Mouse (Mus musculus): ENCODE results near the gene Tcf7l1.

Tcf7l1 gene

DNA sequence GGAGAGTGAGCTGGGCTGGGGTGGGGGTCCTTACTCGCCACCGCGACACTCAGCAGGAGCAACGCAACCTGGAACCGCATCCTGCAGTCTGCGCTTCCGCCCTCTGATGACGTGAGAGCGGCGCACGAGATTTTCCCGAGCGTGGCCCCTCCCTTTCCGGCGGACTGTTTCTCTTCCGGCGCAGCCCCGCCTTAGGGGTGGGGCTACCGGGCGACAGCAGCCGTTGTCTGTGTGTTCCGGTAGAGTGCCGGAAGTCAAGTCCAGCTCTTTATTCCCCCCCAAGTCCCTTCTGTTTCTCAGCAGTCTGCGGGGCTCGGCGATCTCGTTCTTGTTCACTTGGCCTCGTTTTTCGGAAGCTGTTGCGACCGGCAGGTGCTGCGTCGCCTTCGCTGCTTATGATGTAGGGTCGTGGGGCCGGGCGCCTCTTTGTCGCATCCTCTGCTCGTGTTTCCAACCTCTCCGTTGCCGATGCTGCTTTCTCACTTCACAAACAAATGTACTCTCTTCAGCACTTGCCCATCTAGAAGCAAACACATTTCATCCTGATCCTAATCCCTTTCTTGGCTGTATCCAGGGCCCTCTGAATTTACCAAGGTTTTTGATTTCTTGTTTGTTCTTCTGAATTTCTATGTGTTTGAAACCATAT, 172.3 kb downstream of the Tcf7l1 start, which contains the start of gene Tgoln1:
Gene Tgoln1 (minus strand): TSS at position 358 of the 646 bp plus-strand sequence.
- DNase-seq: peak; percentile 95

DNA sequence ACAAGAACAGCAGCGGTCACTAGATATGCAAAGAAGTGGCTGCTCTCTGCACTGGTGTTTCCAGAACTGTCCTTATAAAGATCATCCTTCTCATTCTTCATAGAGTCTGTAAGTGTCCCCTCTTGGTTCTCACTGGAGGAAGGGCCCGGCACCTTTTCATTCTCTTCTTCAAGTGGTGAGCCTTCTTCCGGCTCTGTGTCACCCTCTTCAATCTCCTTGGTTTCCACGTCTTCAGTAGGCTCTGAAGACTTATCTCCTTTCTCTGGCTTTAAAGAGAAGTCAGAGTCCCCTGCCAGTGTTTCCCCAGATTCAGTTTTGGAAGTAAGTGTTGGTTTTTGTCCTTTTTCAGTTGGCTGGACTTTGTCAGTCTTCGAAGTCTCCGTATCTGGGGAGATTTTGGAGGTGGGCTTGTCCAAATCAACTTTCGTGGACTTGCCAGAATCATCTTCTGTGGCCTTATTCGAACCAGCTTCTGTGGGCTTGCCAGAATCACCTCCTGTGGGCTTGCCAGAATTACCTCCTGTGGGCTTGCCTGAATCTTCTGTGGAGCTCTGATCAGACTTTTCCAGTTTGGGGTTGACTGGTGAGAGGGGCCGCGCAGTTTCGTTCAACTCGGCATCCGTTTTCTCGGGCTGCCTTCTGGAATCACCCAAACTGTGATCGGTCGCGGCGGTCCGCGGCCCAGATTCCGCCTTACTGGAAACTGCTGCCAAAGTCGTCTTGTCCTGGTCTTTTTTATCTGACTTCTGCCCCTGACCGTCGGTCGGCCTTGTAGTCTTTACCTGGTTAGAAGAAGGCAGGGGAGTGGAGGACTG, 173.3 kb downstream of the Tcf7l1 start:
- no peak for DNase-seq

DNA sequence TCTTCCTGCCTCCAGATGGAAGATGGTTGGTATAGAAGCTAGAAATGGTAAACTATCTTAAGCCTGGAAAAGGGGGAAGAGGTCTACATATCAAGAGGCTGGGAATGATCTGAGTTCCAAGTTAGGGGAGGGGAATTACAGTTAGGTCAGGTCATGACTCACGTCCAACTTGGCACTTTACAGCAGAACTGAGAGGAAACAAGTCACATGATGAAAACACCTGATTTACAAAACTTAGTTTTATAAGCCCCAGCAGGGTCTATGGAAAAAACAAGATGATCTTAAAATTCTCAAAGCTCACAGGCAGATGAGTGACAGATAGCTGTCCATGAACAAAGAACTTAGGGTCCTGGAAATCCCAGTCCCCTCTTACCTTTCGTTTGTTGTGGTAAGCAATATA, 173.9 kb downstream of the Tcf7l1 start:
- no peak for DNase-seq

DNA sequence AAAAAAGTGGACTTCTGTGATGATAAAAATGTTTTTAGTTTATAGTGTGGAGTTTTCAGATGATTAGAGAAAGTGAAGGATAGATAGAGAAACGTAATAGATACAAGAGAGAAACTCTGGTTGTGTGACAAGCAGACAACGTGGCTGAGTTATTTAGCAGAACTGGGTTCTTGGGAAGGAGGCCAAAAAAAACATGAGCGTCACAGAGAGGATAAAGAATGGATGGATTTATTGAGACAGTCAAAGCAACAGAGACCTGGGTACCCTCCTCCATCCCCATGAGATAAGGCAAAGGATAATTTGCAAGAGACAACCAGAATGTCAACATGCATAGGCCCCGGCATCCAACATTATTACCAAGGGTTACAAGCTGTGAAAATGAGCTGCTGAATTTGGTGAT, 178.8 kb downstream of the Tcf7l1 start:
- no peak for DNase-seq

DNA sequence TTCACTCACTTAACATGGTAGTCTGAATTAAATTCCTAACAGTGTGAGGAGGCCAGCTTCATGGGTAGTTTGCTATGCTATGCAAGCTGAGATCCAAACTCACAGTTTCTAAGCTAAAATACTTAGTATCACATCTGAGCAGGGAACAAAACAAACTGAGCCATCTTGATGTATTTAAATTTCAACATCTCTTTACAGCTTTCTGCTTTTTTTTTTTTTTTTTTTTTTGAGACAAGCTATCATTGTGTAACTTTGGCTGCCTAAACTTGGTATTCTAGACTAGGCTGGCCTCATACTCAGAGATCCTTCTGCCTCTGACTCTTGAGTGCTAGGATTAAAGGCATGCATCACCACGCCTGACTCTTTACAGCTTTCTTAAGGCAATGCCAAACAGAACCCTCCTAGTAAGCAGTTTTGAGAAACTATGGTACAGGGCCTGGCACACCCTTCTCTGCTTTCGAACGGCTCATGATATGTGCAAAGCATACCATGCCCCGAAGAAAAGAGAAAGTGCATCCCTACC, 180.3 kb downstream of the Tcf7l1 start:
- DNase-seq: no peak

DNA sequence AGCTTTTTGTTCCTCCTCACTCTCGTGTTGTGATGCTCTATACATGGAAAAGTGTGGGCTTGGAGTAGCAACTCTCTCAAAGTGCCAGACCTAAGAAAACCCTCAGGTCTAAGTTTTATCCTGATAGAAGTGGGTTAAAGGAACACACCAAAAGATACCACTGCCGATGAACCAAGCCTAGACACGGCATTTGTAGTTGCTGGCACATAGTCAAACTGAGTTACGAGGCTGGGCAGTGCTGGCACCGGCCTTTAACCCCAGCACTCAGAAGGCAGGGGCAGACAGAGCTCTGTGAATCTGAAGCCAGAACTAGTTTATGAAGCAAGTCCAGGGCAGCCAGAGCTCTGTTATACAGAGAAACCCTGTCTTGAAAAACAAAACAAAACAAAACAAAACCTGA, 181.4 kb downstream of the Tcf7l1 start:
- DNase-seq: peak; percentile 53

DNA sequence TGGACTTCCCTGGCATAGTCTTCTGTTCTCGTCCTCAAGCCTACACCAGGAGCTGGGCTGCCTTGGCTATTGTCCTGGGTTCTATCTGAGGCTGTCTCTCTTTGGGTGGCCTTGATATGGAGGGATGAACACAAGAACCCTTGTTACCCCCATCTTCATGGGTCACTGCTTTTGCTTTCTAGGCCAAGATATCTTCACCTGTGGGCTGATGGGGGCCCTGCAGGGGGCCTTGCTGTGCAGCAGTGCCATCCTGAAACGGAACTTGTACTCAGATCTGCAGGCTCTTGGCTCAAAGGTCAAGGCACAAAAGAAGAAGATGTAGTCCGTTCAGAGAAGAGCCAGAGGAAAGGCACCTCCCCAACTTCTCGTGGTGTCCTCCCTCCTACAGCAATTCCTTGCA, 182.0 kb downstream of the Tcf7l1 start:
- DNase-seq: peak; percentile 55

DNA sequence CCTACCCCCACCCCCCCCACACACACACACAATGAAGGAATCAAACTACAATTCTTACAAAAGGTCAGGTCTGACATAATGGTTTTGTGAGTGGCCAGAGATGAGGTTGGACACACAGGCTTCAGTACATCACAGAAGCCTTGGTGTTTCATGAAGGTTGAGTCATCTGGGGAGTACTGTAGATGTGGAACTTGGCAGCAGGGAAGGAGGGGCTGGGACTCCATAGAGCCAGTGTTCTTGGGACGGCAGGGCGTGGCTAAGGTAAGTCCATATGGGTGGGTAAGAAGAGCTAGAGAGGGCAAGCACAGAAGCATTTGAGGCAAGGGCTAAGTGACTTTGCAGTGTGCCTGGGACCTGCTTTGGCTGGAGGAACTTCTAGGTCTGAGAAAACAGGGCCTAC, 185.0 kb downstream of the Tcf7l1 start:
- DNase-seq: no peak

DNA sequence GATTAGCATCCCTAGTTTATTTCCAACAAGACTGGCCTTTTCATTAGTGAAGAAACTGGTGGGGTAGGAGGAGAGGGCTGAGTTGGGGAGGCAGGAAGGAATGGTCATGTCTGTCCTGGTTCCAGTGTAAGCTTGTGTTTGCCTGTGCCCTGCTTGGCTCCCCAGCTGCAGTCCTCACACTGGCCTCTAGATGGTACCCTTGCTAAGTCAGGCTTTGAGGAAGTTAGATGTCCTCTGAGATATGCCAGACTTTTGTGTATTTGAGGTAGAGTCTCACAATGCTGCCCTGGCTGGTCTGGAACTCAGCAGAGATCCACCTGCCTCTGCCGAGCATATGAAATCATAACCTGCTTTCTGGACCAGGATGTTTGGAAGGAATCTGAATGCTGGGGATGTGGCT, 187.3 kb downstream of the Tcf7l1 start:
- peak; percentile 91 for DNase-seq

DNA sequence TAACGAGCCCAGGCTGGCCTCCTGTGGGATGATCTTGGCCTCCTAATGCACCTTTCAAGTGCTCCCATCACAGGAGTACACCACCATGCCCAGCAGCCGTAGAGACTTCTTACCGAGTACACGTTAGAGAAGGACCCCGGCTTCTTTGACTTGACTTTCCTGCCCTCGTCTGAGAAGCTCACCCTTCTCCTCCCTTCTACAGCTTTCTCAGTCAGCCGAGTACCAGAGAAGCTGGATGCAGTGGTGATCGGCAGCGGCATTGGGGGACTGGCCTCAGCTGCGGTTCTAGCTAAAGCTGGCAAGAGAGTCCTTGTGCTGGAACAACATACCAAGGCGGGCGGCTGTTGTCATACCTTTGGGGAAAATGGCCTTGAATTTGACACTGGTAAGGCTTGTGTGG, 188.3 kb downstream of the Tcf7l1 start:
- no peak for DNase-seq

DNA sequence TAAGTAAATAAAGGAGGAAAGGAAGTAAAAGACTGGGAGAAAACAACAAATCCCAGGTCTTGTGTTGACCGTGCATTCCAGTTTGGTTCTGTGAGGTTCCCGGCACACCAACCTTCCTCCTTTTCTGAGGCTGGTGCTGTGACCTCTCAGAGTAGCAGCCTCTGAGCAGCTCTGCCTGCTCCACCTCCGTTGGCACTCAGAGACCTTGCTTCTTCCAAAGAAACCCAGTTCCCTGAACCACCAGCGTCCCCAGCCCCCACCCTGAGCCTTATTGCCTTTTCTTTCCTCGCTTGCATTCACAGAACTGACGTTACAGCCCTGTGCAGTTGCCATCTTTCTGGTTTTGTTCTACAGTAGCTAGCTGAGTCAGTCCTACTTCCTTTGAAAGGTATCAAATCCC, 188.8 kb downstream of the Tcf7l1 start:
- no peak for DNase-seq

DNA sequence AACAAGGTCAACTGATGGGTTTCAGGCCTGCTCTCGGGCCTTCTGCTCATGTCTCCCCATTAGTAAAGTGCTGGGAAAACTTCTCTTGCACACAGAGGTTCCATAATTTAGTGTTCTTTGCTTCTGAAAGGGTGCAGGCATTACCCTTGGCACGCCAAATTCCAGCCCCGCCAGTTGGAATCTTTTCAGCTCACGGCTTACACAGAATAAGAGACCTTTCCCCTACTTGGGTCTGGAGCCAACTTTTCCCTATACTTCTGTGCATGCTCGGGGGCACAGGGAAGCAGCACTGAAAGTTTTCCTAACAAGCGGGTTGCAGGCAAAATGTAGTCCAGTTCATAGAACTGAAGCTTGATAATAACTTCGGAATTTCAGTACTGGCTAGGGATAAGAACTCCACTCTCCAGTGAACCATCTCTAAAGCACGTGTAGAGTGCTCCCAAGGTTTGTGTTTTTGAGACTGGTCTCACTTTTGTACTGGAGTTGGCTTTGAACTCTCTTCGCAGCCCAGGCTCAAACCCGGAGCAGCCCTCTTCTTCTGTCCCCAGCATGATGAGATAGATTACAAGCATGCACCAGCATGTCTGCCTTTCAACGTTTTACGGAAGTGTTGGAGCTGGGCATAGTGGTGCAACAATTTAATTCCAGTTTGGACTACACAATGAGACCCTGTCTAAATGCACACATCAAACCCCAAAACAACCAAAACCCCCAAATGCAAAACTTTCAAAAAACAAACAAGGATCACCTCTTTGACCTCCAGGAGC, 190.1 kb downstream of the Tcf7l1 start:
- no peak for DNase-seq

DNA sequence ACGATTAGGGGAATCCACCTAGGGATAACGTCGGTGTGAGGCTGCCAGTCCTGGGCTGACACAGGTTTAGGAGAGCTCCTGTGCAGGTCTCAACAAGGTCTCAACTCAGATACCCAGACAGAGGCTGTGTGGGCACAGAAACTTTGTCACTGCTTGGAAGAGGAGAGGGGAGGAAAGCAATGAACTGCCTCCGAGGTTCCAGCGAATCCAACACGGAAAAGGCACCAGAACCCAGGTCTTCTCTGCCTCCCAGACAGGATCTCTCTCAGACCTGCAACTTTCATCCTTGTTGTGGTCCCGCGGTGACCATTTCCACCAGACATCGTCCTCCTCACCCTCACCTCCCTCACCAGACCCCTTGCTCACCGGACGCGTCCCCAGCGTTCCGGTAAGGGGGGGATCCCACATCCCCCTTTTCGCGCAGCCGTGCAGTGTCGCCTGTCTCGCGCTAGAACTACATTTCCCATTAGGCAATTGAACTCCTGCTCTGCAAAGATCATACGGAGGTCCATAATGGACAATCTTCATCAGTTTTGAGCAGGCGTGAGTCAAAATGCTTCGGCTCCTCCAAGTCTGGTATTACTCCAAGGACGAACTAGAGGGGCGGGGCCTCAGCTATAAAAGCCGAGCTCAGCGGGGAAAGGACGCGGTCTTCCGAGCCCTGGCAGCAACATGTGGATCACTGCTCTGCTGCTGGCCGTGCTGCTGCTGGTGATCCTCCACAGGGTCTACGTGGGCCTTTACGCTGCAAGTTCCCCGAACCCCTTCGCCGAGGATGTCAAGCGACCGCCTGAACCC, 190.9 kb downstream of the Tcf7l1 start, which contains the start of the genes Elmod3 and Retsat:
Gene Elmod3 (minus strand): TSS at position 458 of the 798 bp plus-strand sequence.
Gene Retsat (plus strand): TSS at position 520 of the 798 bp plus-strand sequence.
- DNase-seq: peak; percentile 96

DNA sequence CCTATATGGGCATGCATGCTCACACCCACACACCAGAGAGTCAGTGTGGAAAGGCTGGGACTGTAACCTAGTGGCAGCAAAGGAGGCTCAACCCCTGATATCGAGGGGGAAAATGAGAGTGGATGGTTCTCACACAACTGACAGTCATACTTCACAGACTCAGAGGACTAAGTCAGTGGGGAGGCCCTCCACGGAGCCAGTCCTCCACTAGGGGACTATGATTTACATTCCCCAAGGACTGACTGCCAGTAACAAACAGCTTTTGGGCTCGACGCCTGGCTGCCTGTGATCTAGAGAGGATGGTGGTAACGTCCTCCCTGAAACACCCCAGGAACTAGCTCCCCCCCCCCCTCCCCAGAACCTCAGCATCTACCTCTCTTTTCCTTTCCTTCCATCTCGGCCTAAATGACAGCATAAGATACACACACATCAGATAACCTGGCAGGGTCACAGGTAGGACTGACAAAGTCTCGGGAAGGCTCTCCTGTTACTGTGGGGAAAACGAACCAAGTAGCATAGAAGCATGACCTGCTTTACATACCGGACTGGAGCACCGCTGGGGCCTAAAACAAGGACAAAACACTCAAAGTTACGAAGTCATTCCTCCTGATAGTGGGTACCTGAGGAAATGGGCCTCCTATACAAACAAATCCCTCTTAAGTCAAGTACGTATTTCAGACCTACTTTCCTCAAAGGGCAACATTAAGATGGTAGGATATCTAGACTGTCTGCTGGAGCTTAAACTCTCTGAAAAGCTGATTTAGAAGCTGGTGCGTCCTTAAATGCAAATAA, 191.8 kb downstream of the Tcf7l1 start:
- peak; percentile 28 for DNase-seq

DNA sequence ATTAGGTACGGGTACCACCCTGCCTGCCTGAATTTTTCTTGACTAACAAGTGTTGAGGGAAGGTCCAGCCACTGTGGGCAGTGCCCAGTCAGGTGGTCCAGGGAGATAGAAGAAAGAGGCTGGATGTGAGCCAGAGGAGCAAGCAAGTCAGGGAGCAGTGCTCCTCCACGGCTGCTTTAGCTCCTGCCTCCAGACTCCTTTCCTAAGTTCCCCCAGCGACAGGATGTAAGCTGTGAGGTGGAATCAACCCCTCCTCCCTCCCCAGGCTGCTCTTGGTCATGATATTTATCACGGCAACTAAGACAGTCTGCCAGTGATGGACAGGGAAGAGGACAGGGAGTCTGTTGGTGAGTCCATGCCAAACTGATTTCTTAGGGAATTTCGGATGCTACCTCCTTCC, 195.1 kb downstream of the Tcf7l1 start:
- no peak for DNase-seq

DNA sequence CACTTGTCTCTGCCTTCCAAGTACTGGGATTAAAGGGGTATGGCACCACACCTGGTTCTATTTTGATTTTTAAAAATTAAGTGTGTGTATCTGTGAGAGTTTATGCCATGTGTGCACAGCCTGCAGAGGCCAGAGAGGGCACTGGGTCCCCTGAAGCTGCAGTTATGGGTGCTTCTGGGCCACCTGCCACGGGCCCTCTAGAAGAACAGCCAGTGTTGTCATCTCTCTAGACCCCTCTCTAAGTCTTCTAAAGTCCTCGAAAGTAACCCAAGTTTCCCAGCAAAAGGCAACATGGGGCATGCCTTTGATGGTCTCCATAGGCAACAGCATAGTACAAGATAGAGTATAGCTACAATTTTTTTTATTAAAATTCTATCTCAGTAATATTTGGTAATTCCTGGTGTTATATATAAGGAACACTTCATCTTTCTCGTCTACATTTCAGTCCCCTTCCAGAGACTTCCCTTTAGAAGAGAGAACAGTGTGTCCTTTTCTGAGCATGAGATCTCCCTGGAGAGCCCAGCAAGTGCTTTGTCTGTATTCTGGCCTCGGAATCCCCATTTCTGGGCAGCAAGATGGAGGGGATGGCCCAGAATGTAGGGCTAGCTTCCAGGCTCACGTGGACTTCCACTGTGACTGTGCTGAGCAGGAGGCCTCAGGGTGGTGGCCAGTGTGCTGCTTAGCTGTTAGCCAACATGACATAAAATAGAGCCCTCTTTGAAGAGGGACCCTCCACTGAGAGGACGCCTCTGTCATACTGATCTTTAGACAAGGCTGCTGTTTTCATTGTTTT, 195.8 kb downstream of the Tcf7l1 start:
- DNase-seq: no peak

DNA sequence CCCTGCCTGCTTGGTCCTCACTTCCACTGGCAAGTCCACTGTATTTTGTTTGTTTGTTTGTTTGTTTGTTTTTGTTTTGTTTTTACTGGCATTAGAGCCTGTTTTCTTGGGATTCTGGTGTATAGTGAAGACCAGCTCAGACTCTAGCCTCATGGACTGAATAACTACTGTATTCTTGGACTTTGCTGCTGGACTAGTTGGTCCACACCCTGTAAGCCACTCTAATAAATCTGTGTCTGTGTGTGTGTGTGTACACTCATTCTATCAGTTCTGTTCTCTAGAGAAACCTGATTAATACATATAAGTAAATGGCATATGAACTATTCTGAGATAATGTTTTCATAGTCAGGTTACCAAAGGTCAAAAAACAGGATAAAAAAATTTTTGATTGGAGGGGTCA, 198.9 kb downstream of the Tcf7l1 start:
- no peak for DNase-seq

DNA sequence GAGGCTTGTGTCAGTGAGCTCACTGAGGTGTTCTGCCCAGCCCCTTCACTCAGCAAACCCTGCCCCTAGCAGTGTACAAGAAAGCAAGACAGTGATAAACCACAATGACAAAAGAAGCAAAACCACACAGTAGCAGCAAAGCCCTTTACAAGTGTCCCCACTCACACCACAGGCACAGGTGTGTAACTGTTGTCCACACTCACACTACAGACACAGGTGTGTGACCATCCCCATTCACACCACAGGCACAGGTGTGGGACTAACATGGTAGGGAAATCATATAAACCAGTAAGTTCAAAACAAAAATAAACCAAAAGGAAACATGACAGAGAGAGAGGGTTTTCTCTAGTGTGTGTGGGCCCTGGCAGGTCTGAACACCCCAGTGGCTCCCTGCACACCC, 200.7 kb downstream of the Tcf7l1 start:
- no peak for DNase-seq

DNA sequence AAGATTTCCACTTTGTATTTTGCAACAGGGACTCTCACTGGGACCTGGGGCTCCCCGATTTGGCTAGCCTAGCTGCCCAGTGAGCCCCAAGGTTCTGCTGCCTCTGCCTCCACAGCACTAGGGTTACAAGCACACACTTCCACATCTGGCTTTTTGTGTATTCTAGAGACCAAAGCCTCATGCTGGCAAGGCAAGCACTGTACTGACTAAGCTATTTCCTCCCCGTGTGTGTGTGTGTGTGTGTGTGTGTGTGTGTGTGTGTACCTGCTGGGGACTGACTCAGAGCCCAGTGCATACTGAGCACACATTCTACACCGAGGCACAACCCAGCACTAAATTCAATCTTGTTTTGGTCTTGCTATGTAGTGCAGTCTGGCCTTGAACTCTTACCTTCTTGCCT, 202.4 kb downstream of the Tcf7l1 start:
- DNase-seq: no peak

DNA sequence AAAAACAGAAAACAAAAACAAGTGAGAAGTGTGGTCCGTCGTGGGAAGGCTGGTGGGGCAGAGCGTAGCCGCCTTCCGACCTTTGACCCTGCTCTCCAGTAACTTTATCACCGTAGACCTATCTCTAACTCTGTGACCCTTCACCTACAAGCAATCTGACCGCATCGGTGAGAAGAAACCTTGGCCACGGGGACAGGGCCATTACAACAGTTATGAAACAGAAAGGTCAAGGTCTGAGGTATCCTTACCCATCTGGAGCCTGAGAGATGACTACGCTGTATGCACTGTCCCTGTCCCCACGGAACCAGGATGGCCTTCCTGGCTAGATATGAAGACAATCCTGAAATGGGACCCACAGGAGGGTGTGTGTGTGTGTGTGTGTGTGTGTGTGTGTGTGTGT, 204.9 kb downstream of the Tcf7l1 start:
- DNase-seq: peak; percentile 32

All from kidney, adult 18-20 months (tissue).